Mouse (Mus musculus) layer of hippocampus, adult 11-12 months (tissue): Measurements from ENCODE around the gene Nemp1.
"Not testable (repeated sequence)": the region's sequence is repeated elsewhere in the genome, so short reads cannot be mapped to it uniquely, and the experiment has no call there.

Experiments
- DNase-seq: peaks from one replicate; pipeline ENCODE4 v3.0.0; 2022; ENCODE audit warnings: low spot score

The Nemp1 gene

GRCm38 (mm10) chr10:127645791-127646190 is 20.9 kb upstream of the Nemp1 start:
- no peak for DNase-seq

- no peak for DNase-seq
Measured at GRCm38 (mm10) chr10:127652906-127653638, 13.6 kb upstream of the Nemp1 start.

- DNase-seq: no peak
Measured at GRCm38 (mm10) chr10:127654970-127655579, 11.6 kb upstream of the Nemp1 start.

GRCm38 (mm10) chr10:127657617-127658016 is 9.1 kb upstream of the Nemp1 start:
- not testable (repeated sequence) for DNase-seq

- DNase-seq: no peak
Measured at GRCm38 (mm10) chr10:127658076-127658475, 8.6 kb upstream of the Nemp1 start.

- DNase-seq: no peak
Measured at GRCm38 (mm10) chr10:127659551-127659950, 7.2 kb upstream of the Nemp1 start.

- DNase-seq: no peak
Measured at GRCm38 (mm10) chr10:127661291-127661914, 5.3 kb upstream of the Nemp1 start.

GRCm38 (mm10) chr10:127661915-127662663 is 4.6 kb upstream of the Nemp1 start:
- DNase-seq: no peak

GRCm38 (mm10) chr10:127662666-127663253 is 3.9 kb upstream of the Nemp1 start:
- no peak for DNase-seq

- no peak for DNase-seq
Measured at GRCm38 (mm10) chr10:127663590-127663989, 3.1 kb upstream of the Nemp1 start.

GRCm38 (mm10) chr10:127664166-127664565 is 2.5 kb upstream of the Nemp1 start:
- DNase-seq: no peak

GRCm38 (mm10) chr10:127664891-127665290 is 1.8 kb upstream of the Nemp1 start:
- no peak for DNase-seq

- DNase-seq: no peak
Measured at GRCm38 (mm10) chr10:127665366-127666181, 1.1 kb upstream of the Nemp1 start.

GRCm38 (mm10) chr10:127667269-127668092 is 780 bp downstream of the Nemp1 start:
- peak; percentile 81 for DNase-seq

GRCm38 (mm10) chr10:127668093-127669050 is 1.7 kb downstream of the Nemp1 start, which contains the start of gene Nab2:
Gene Nab2, minus strand, starts transcription at chr10:127668568.
- DNase-seq: peak; percentile 79

- peak; percentile 57 for DNase-seq
Measured at GRCm38 (mm10) chr10:127669170-127669569, 2.5 kb downstream of the Nemp1 start.

- DNase-seq: no peak
Measured at GRCm38 (mm10) chr10:127670185-127670584, 3.5 kb downstream of the Nemp1 start.

GRCm38 (mm10) chr10:127671276-127671675 is 4.6 kb downstream of the Nemp1 start:
- DNase-seq: no peak

GRCm38 (mm10) chr10:127674046-127674655 is 7.5 kb downstream of the Nemp1 start:
- DNase-seq: no peak
